8 mouse cellular contexts compared by ENCODE assay signal in genomic region chr11:115160883-115161577, GRCm38 (mm10). TPM values are rescaled to one million over a fixed set of nuclear protein-coding genes. Genes with fewer than 3 reads are reported as not detected.
DNase-seq lines count a peak whose midpoint lies in the region; ATAC-seq and TF ChIP-seq lines count a peak whose summit lies in the region.
"Had no signal": no experiment of that assay in that cellular context is flagged by ENCODE, and none has a peak within 500 bp of the region (broad histone marks: within the 10 kb centered on the region; RNA-seq: fewer than 3 reads in every experiment).

No protein-coding gene starts in this region.

- no peak for ATAC-seq in neural tube, embryonic 15.5 days (ENCODE audit: low FRiP score)
- ATAC-seq in intestine, embryonic 14.5 days (replicated peaks; ENCODE audit: low FRiP score, low TSS enrichment, low read depth), result no peak
- ATAC-seq in lung, postnatal 0 days, result no peak

- no peak overlapping the region for H3K27ac ChIP-seq in neural tube, embryonic 15.5 days (replicated peaks)
- H3K27ac ChIP-seq in intestine, embryonic 14.5 days (ENCODE audit: low read depth), result peak overlapping the region; percentile 43; the same call in 1 of the 2 replicates
- no peak overlapping the region for H3K27ac ChIP-seq in lung, postnatal 0 days (ENCODE audit: low read length)
- H3K27ac ChIP-seq: heart, embryonic 15.5 days had no signal

- WGBS in neural tube, embryonic 15.5 days, result 41% methylated on average over 10 of the region's 10 CpGs
- 38% methylated on average over 10 of the region's 10 CpGs for WGBS in intestine, embryonic 14.5 days
- 28% methylated on average over 10 of the region's 10 CpGs for WGBS in lung, postnatal 0 days

- no peaks in the 10 kb centered on the region for H3K9me3 ChIP-seq in neural tube, embryonic 15.5 days (replicated peaks)
- no peaks in the 10 kb centered on the region for H3K9me3 ChIP-seq in intestine, embryonic 14.5 days (ENCODE audit: control insufficient read depth, low read length)
- H3K9me3 ChIP-seq in lung, postnatal 0 days (ENCODE audit: low read length), result no peaks in the 10 kb centered on the region
- H3K9me3 ChIP-seq: heart, embryonic 15.5 days had no signal

- H3K9ac ChIP-seq in neural tube, embryonic 15.5 days (replicated peaks), result no peak overlapping the region
- no peak overlapping the region for H3K9ac ChIP-seq in intestine, embryonic 14.5 days (ENCODE audit: low read length)
- no peak overlapping the region for H3K9ac ChIP-seq in lung, postnatal 0 days (replicated peaks; ENCODE audit: low read depth)
- H3K9ac ChIP-seq: heart, embryonic 15.5 days had no signal

- peak; percentile 90 for TF ChIP-seq CTCF in lung, postnatal 0 days (IDR thresholded peaks at IDR 0.05)

- H3K4me1 ChIP-seq in neural tube, embryonic 15.5 days, result peaks cover 38% of the 10 kb centered on the region
- peaks cover 28% of the 10 kb centered on the region for H3K4me1 ChIP-seq in intestine, embryonic 14.5 days (replicated peaks; ENCODE audit: control insufficient read depth, insufficient read depth, low read length)
- peaks cover 12% of the 10 kb centered on the region; the same call in 1 of the 2 replicates for H3K4me1 ChIP-seq in lung, postnatal 0 days (ENCODE audit: insufficient read depth, low read depth, low read length)

- H3K4me2 ChIP-seq in neural tube, embryonic 15.5 days, result no peak overlapping the region
- no peak overlapping the region for H3K4me2 ChIP-seq in intestine, embryonic 14.5 days (ENCODE audit: low read length)
- no peak overlapping the region for H3K4me2 ChIP-seq in lung, postnatal 0 days (replicated peaks; ENCODE audit: low read depth, low read length)

- peaks cover 66% of the 10 kb centered on the region for H3K27me3 ChIP-seq in neural tube, embryonic 15.5 days (replicated peaks)
- no peaks in the 10 kb centered on the region for H3K27me3 ChIP-seq in intestine, embryonic 14.5 days (replicated peaks; ENCODE audit: control insufficient read depth, insufficient read depth, low read length)
- H3K27me3 ChIP-seq in lung, postnatal 0 days (replicated peaks; ENCODE audit: insufficient read depth, low read length), result no peaks in the 10 kb centered on the region
- H3K27me3 ChIP-seq in splenic B cell, adult 2 months (ENCODE audit: control insufficient read depth, insufficient read depth, low read length, poor library complexity, severe bottlenecking), result no peaks in the 10 kb centered on the region

- peak; percentile 81 for DNase-seq in neural tube, embryonic 10.5 days (ENCODE audit: extremely low spot score, low spot score)
- peak; percentile 76 to 85 for DNase-seq in adrenal gland, adult 18-20 months (ENCODE audit: low spot score in 2 of 2)
- peak; percentile 85 to 92 for DNase-seq in cerebellum, postnatal 25 days
- peak; percentile 91 for DNase-seq in intestine, embryonic 14.5 days (ENCODE audit: low spot score)
- DNase-seq in lung, postnatal 0 days (ENCODE audit: low spot score), result peak; percentile 78
- peak; percentile 84 for DNase-seq in splenic B cell, adult 2 months (ENCODE audit: low read depth, low spot score)

- TF ChIP-seq EP300 in lung, postnatal 0 days (IDR thresholded peaks at IDR 0.05), result no peak

- no peak overlapping the region for H3K4me3 ChIP-seq in neural tube, embryonic 15.5 days (replicated peaks)
- no peak overlapping the region for H3K4me3 ChIP-seq in intestine, embryonic 14.5 days (ENCODE audit: low read depth, low read length)
- no peak overlapping the region for H3K4me3 ChIP-seq in lung, postnatal 0 days (ENCODE audit: low read depth, low read length)
- H3K4me3 ChIP-seq: heart, embryonic 15.5 days had no signal

- no peaks in the 10 kb centered on the region for H3K36me3 ChIP-seq in neural tube, embryonic 15.5 days
- no peaks in the 10 kb centered on the region for H3K36me3 ChIP-seq in intestine, embryonic 14.5 days (ENCODE audit: control insufficient read depth, insufficient read depth, low read length)
- no peaks in the 10 kb centered on the region for H3K36me3 ChIP-seq in lung, postnatal 0 days (ENCODE audit: insufficient read depth, low read length)
- no peaks in the 10 kb centered on the region for H3K36me3 ChIP-seq in splenic B cell, adult 2 months (ENCODE audit: control insufficient read depth, insufficient read depth, low read length, poor library complexity, severe bottlenecking)
- H3K36me3 ChIP-seq: heart, embryonic 15.5 days had no signal

RNA-seq across cellular contexts. Expression of gene Slc9a3r1, which starts 2.1 kb away (rescaled TPM):
- 45.5 and 80.6 TPM in 2 replicates for polyA plus RNA-seq in neural tube, embryonic 15.5 days (2015; fragmentation: Nextera tagmentation; extraction: Ambion mirVana)
- 10 to 100 TPM; 17.2 to 19.3 TPM for total RNA-seq in adrenal gland, adult 18-20 months (2021)
- 157 and 165 TPM in 2 replicates for polyA plus RNA-seq in intestine, embryonic 14.5 days (2014; fragmentation: Nextera tagmentation; extraction: Ambion mirVana)
- polyA plus RNA-seq in lung, postnatal 0 days (2015; fragmentation: Nextera tagmentation; extraction: Ambion mirVana), result 56.9 and 71.2 TPM in 2 replicates

RNA-seq across cellular contexts. Expression of gene Tmem104, which starts 26.3 kb away (rescaled TPM):
- 11.7 TPM in 2 replicates for polyA plus RNA-seq in neural tube, embryonic 15.5 days (2015; fragmentation: Nextera tagmentation; extraction: Ambion mirVana)
- total RNA-seq in adrenal gland, adult 18-20 months (2021), result 10 to 100 TPM; 20.3 to 20.7 TPM
- polyA plus RNA-seq in intestine, embryonic 14.5 days (2014; fragmentation: Nextera tagmentation; extraction: Ambion mirVana), result 7.0 and 8.3 TPM in 2 replicates
- polyA plus RNA-seq in lung, postnatal 0 days (2015; fragmentation: Nextera tagmentation; extraction: Ambion mirVana), result 9.6 and 10.5 TPM in 2 replicates

RNA-seq across cellular contexts. Expression of gene Nat9, which starts 26.6 kb away (rescaled TPM):
- polyA plus RNA-seq in neural tube, embryonic 15.5 days (2015; fragmentation: Nextera tagmentation; extraction: Ambion mirVana), result 22.0 and 22.8 TPM in 2 replicates
- 10 to 100 TPM; 26.2 to 27.6 TPM for total RNA-seq in adrenal gland, adult 18-20 months (2021)
- 16.4 and 16.7 TPM in 2 replicates for polyA plus RNA-seq in intestine, embryonic 14.5 days (2014; fragmentation: Nextera tagmentation; extraction: Ambion mirVana)
- 30.3 and 30.8 TPM in 2 replicates for polyA plus RNA-seq in lung, postnatal 0 days (2015; fragmentation: Nextera tagmentation; extraction: Ambion mirVana)

RNA-seq across cellular contexts. Expression of gene Cd300lf, which starts 27.2 kb away (rescaled TPM):
- polyA plus RNA-seq in neural tube, embryonic 15.5 days (2015; fragmentation: Nextera tagmentation; extraction: Ambion mirVana), result 0.20 and 0.27 TPM in 2 replicates
- total RNA-seq in adrenal gland, adult 18-20 months (2021), result 1 to 10 TPM; 1.3 to 2.5 TPM
- 0.27 and 1.0 TPM in 2 replicates for polyA plus RNA-seq in intestine, embryonic 14.5 days (2014; fragmentation: Nextera tagmentation; extraction: Ambion mirVana)
- 12.7 and 13.1 TPM in 2 replicates for polyA plus RNA-seq in lung, postnatal 0 days (2015; fragmentation: Nextera tagmentation; extraction: Ambion mirVana)
